Mouse (Mus musculus): ENCODE measurements around the gene Stra6l. TPM values are rescaled to one million over a fixed set of nuclear protein-coding genes. Genes with fewer than 3 reads are reported as not detected.

Gene Stra6l
- polyA plus RNA-seq, 1 experiment from 2014 or later, result 0.14 TPM

GRCm38 (mm10) chr4:45911256-45911655 is 62.8 kb downstream of the Stra6l start:
- no peak for DNase-seq (ENCODE audit: low spot score)

GRCm38 (mm10) chr4:45911876-45912275 is 63.4 kb downstream of the Stra6l start:
- no peak for DNase-seq (ENCODE audit: low spot score)

- DNase-seq (ENCODE audit: low spot score), result no peak
Observed at GRCm38 (mm10) chr4:45917091-45917490, 68.6 kb downstream of the Stra6l start.

GRCm38 (mm10) chr4:45921663-45922435 is 73.4 kb downstream of the Stra6l start:
- no peak for DNase-seq (ENCODE audit: low spot score)

GRCm38 (mm10) chr4:45924011-45924410 is 75.5 kb downstream of the Stra6l start:
- DNase-seq (ENCODE audit: low spot score), result no peak

GRCm38 (mm10) chr4:45928561-45928960 is 80.1 kb downstream of the Stra6l start:
- DNase-seq (ENCODE audit: low spot score), result no peak

Other genes with a start within 250 kb of the Stra6l start
- 20.1 and 21.3 TPM in 2 replicates for gene Aldh1b1, start 49.6 kb upstream of the Stra6l start, polyA plus RNA-seq (2015; fragmentation: Nextera tagmentation; extraction: Ambion mirVana)
- not detected in 2 replicates for gene Igfbpl1, start 21.7 kb upstream of the Stra6l start, polyA plus RNA-seq (2015; fragmentation: Nextera tagmentation; extraction: Ambion mirVana)
- 0.17 and 0.20 TPM in 2 replicates for gene Ccdc180, start 41.6 kb downstream of the Stra6l start, polyA plus RNA-seq (2015; fragmentation: Nextera tagmentation; extraction: Ambion mirVana)
- gene Tdrd7, start 116.7 kb downstream of the Stra6l start, polyA plus RNA-seq (2015; fragmentation: Nextera tagmentation; extraction: Ambion mirVana), result 8.8 and 9.2 TPM in 2 replicates
- gene Tmod1, start 190.3 kb downstream of the Stra6l start, polyA plus RNA-seq (2015; fragmentation: Nextera tagmentation; extraction: Ambion mirVana), result 0.98 and 1.8 TPM in 2 replicates

All from thymus, postnatal 0 days (tissue).